Mouse (Mus musculus): ENCODE measurements around the gene Clec18a.
"Not testable (repeated sequence)": the region's sequence is repeated elsewhere in the genome, so short reads cannot be mapped to it uniquely, and the experiment has no call there.

Gene Clec18a

DNA sequence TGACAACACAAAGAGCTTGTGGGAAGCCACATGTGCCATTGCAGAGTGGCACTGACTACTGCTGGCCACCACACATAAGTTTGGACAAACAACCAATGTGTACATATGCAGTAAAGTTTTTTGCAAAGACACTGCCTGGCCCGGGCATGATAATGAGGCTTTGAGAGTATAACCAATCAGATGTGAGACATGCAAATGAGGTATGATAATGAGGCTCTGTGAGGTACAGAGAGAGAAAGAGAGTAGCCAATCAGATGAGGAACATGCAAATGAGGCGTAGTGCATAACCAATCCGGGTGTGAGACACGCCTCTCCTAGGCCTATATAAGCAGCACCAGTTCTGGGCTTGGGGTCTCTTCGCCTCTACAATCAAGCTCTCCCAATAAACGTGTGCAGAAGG lies at the start of gene Clec18a:
Clec18a (minus strand) TSS at position 101 of the 400 bp plus-strand sequence.
- ATAC-seq (ENCODE audit: low TSS enrichment), result not testable (repeated sequence)

DNA sequence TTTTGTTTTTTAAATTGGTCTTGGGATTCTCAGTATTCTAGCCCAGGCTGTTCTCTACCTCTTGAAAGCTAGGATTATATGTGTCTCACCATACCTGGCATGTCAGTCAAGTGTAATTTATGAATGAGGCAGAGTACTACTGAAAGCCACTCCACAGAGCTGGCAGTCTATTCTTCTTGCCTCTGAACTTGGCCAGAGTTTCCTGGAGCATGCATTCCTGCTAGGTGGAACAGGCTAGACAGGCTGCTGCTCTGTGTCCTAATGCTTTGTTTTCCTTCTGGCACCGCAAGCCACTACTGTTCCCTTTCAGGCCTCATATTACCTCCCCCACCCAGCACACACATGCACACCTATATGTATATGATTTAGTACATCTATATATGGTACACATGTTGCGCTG lies 38.5 kb upstream of the Clec18a start:
- 0 out of 2 replicates have a peak, but pooled peaks have one; percentile 20 for ATAC-seq (ENCODE audit: low TSS enrichment)

- no peak for ATAC-seq (ENCODE audit: low TSS enrichment)
Measured at GRCm38 (mm10) chr8:111119481-111119880, 27.3 kb upstream of the Clec18a start.

GRCm38 (mm10) chr8:111114891-111115290 lies 22.7 kb upstream of the Clec18a start:
- no peak for ATAC-seq (ENCODE audit: low TSS enrichment)

GRCm38 (mm10) chr8:111094719-111095302 lies 2.6 kb upstream of the Clec18a start:
- peak; percentile 28; the same call in 1 of the 2 replicates for ATAC-seq (ENCODE audit: low TSS enrichment)

GRCm38 (mm10) chr8:111093865-111094718 lies 1.9 kb upstream of the Clec18a start, which contains the start of gene Pdpr:
Pdpr (plus strand) TSS chr8:111094630.
- peak; percentile 72 for ATAC-seq (ENCODE audit: low TSS enrichment)

DNA sequence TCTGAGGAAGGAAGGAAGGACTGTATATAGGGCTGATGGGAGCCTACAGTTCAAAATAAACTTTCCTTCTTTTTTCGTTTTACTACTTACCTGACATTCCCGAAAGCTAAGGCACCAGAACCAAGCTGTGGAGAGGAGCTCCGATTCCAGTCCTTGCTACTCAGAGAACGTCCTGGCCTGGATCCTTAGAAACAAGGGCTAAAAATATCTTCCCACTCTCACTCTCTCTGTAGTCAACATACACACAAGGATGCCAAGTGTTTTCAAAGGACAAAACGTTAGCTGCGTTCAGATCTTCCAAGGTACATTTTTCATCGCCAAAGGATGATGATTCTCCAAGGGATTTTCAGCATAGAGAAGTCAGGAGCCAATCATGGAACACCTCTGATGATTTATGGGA lies 520 bp downstream of the Clec18a start:
- peak; percentile 39; the same call in 1 of the 2 replicates for ATAC-seq (ENCODE audit: low TSS enrichment)

- peak; percentile 71 for ATAC-seq (ENCODE audit: low TSS enrichment)
Measured at GRCm38 (mm10) chr8:111090126-111090525, 2.1 kb downstream of the Clec18a start.

DNA sequence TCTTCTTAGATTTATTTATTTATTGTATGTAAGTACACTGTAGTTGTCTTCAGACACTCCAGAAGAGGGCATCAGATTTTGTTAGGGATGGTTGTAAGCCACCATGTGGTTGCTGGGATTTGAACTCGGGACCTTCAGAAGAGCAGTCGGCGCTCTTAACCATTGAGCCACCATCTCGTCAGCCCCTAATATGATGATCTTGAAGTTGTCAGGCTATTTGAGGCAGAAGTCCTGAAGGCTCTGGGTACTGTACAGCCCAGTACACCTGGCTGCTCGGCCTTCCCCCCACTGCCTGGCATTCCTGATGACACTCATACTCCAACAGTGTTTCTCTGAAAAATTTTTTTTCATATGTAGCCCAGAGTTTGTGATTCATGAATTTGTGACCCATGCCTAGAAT lies 8.3 kb downstream of the Clec18a start:
- ATAC-seq (ENCODE audit: low TSS enrichment), result not testable (repeated sequence)

DNA sequence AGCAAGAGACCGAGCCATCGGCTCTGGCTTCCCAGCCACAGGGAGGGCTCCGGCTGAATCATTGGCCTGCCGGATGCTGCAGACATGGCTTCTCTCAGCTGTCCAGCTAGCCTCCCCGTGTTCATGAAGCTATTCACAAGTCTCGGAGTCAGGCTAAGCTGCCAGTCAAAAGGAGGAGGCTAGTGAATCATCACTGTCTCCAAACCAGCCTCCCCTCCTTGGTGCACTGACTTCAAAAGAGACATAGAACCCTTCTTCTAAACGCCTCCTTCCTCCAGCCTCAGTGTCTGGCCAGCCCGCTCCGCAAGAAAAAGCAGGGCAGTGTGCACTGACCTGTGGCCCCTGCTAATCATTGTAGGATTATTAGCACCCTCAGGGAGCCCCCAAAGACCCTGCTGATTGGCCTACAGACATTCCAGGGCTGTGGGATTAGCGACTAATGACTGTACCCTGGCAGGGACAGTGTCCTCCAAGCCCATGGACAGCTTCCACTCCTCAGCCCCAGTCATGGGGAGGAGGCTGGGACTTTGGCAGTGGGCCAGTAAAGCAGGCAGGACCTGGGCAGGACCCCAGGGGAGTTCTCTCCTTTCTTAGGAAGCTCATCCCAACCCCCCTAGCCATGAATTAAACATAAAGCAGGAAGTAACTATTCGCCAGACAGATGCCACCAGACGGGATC lies 10.5 kb downstream of the Clec18a start:
- ATAC-seq (ENCODE audit: low TSS enrichment), result peak; percentile 82

DNA sequence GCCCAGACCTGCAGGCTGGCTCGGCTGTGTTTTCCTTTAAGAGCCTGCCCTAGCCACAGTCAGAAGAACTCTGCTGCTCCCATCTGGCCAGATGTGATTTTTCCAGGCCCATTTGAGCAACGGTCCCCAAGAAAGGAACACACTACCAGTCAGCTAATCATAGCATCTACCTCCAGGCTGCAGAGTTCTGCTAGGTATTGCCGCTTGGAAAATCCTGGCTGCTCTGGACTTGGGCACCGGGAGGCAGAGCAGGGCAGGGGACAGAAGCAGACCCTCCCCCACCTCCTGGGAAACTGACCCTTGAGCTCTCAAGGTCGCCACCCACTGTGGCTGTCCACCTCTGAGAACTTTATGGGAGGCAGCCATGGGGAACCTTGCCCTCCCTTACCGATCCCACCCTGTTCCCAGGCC lies 12.4 kb downstream of the Clec18a start:
- ATAC-seq (ENCODE audit: low TSS enrichment), result no peak

DNA sequence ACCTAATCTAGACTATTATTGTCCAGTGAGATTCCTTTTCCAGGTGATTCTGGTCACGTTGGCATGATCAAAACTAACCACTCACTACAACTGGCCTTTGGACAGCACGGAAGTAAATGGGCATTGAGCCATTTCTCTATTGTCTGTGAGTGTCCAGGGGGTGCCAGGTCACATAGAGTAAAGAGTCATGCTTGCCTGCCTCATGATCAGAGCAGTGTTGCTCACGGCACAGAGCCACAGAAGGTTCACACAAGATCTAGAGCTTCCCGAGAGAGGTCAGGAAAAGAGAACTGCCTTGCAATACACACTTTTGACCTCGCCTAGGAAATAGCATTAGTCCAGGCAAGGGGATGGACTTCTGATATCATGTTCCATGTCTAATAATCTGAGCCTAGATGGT lies 12.8 kb downstream of the Clec18a start:
- ATAC-seq (ENCODE audit: low TSS enrichment), result no peak

GRCm38 (mm10) chr8:111075926-111076325 lies 16.3 kb downstream of the Clec18a start:
- ATAC-seq (ENCODE audit: low TSS enrichment), result peak; percentile 86

DNA sequence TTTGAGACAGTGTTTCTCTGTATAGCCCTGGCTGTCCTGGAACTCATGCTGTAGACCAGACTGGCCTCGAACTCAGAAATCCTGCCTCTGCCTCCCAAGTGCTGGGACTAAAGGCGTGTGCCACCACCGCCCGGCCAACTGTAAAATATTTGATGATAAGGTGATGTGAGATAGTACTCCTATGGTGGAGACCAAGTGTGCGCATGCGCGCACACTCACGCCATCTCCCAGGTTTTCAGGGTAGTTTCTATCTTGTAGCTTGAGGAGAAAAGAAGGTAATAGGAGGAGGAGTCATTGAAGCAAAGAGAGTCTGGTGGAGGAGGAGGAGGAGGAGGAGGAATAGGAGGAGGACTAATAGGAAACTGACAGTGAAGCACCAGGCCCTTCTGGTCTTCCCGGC lies 23.6 kb downstream of the Clec18a start:
- ATAC-seq (ENCODE audit: low TSS enrichment), result not testable (repeated sequence)

DNA sequence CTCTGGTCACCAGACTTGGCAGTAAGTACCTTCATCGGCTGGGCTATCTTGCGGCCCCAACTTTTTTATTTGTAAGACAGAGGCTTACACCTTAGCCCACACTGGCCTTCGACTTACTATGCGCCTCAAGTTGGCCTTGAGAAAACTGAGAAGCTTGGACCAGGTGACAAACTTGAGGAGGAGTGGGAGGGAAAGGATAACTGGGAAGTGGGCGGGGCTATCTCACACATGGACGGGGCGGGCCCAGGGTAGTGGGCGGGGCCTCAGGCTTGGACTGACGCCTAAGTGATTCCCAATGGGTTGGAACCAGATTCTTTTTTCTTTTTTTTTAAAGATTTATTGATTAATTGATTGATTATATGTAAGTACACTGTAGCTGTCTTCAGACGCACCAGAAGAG lies 24.8 kb downstream of the Clec18a start:
- ATAC-seq (ENCODE audit: low TSS enrichment), result no peak

DNA sequence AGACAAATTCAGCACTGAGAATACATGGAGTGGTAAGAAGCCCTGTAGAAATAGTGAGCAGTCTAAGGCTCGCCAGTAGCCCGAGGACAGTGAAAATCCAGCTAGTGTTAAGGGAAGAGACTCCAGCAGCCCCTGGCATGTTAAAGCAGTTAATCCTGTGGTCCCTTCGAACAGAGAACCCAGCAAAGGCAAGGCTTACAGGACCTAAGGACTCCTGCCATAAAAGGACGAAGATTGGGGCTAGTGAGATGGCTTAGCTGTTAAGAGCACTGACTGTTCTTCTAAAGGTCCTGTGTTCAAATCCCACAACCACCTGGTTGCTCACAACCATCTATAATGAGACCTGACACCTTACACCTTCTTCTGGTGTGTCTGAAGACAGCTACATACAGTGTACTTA lies 25.9 kb downstream of the Clec18a start:
- ATAC-seq (ENCODE audit: low TSS enrichment), result no peak

- ATAC-seq (ENCODE audit: low TSS enrichment), result no peak
Measured at GRCm38 (mm10) chr8:111062893-111063292, 29.3 kb downstream of the Clec18a start.

- peak; percentile 82 for ATAC-seq (ENCODE audit: low TSS enrichment)
Measured at GRCm38 (mm10) chr8:111062072-111062757, 30.0 kb downstream of the Clec18a start.

- ATAC-seq (ENCODE audit: low TSS enrichment), result no peak
Measured at GRCm38 (mm10) chr8:111061688-111062071, 30.5 kb downstream of the Clec18a start.

DNA sequence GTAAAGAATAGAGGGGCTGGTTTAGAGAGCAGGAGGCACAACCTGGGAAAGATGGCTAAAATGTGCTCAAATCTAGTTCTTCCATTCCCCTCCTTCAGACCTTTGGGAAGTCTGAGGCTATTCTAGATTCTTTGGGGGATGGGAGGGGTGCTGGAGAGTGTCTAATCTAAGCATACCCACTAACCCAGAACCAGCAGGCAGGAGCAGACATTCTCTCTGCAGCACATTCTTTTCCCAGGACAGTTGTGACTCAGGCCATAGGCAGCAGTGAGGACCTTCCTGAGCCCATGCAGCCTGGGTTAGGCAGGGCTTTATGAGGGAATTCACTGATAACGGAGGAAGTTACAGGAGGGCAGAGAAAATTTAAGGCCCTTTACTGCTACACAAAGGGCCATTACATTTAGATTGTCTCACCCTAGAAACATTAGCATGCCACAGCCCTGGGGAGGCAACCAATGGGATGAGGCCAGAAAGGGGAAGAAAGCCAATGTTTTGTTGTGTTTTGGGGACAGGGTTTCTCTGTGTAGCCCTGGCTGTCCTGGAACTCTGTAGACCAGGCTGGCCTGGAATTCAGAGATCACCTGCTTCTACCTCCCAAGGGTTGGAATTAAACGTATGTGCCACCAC lies 33.2 kb downstream of the Clec18a start:
- no peak for ATAC-seq (ENCODE audit: low TSS enrichment)

DNA sequence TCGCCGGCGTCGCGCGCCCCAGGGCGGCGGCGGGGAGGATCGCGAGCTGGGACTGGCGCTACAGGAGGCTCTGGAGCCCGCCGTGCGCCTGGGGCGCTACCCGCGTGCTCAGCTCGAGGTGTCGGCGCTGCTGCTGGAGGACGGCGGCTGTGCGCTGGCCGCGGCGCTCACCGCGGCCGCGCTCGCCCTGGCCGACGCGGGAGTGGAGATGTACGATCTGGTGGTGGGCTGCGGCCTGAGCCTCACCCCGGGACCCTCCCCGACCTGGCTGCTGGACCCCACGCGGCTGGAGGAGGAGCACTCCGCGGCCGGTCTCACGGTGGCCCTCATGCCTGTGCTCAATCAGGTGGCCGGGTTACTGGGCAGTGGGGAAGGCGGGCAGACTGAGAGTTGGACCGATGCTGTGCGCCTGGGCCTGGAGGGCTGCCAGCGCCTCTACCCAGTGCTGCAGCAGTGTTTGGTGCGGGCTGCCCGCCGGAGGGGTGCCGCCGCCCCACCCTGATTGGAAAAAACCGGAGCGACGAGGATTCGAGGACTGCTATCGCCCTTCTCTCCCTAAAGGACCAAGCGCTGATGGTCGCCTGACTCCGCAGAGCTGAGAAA lies 35.4 kb downstream of the Clec18a start:
- ATAC-seq (ENCODE audit: low TSS enrichment), result peak; percentile 69

Data from frontal cortex, adult (tissue).